Mouse (Mus musculus): ENCODE measurements around the gene Dpm3. TPM values are rescaled to one million over a fixed set of nuclear protein-coding genes. Genes with fewer than 3 reads are reported as not detected.

Gene Dpm3
- total RNA-seq, 2 experiments from 2014 or later, result 4.3 to 42.3 TPM

GRCm38 (mm10) chr3:89230561-89230960, 28.6 kb upstream of the Dpm3 start:
- no peak for ATAC-seq (replicated peaks; ENCODE audit: low FRiP score, poor library complexity, severe bottlenecking)

DNA sequence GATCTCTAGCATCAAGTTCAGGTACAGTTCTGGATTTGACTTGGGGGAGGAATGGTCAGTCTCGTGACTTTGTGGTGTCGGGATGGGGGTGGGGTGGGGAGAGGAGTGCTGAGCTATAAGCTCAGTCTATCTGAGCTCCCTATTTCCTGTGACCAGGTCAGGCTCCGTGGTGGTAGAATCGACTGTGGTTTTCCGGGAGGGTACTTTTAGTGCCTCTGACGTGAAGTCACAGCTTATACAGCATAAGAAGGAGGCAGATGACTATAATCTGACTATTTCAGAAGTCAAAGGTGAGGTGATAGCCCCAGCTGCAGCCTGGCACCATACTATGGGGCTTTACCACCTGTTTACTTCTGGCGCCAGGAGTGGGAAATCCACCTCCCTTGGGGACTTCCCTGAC, 27.8 kb upstream of the Dpm3 start:
- ATAC-seq (replicated peaks; ENCODE audit: low FRiP score, poor library complexity, severe bottlenecking), result no peak

GRCm38 (mm10) chr3:89231772-89232275, 27.3 kb upstream of the Dpm3 start:
- no peak for ATAC-seq (replicated peaks; ENCODE audit: low FRiP score, poor library complexity, severe bottlenecking)

DNA sequence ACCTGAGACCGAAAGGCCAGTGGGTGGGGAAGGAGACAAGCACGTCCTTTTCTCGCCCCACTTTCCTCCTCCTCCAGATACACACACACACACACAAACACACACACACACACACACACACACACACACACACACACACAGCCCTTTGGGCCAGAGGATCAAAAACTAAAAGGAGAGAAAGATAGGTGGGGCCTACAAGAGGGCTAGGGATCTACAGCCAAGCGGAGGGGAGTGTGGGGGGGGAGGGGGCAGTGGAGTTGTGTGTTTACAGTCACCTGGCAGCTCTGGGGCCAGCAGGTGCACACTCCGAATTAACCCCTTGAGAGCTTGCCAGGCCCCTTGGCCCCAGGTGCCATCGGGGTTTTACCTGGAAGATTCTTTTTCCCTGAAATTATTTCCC, 26.5 kb upstream of the Dpm3 start:
- no peak for ATAC-seq (replicated peaks; ENCODE audit: low FRiP score, poor library complexity, severe bottlenecking)

- ATAC-seq (replicated peaks; ENCODE audit: low FRiP score, poor library complexity, severe bottlenecking), result no peak
These were observed 25.5 kb upstream of the Dpm3 start for GRCm38 (mm10) chr3:89233562-89234110.

GRCm38 (mm10) chr3:89236516-89236915, 22.6 kb upstream of the Dpm3 start:
- ATAC-seq (replicated peaks; ENCODE audit: low FRiP score, poor library complexity, severe bottlenecking), result no peak

DNA sequence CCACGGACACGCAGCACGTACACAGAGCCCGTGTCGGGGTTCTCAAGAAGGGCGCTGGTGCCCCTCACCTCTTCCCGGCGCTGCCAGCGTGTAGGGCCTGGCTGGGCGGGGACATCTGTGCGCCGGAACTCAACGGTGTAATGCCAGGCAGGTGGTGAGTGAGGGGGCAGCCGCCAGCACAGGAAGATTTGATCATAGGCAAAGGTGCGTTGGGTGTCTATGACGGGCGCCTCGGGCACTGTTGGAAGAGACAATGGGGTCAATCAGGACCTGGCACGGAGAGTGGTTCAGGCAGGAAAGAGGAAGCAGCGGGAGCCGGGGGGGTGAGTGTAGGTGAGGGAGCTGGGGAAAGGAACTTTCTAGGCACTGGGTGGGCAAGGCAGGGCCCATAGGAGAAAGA, 21.5 kb upstream of the Dpm3 start:
- no peak for ATAC-seq (replicated peaks; ENCODE audit: low FRiP score, poor library complexity, severe bottlenecking)

- ATAC-seq (replicated peaks; ENCODE audit: low FRiP score, poor library complexity, severe bottlenecking), result no peak
These were observed 20.7 kb upstream of the Dpm3 start for GRCm38 (mm10) chr3:89238494-89238893.

DNA sequence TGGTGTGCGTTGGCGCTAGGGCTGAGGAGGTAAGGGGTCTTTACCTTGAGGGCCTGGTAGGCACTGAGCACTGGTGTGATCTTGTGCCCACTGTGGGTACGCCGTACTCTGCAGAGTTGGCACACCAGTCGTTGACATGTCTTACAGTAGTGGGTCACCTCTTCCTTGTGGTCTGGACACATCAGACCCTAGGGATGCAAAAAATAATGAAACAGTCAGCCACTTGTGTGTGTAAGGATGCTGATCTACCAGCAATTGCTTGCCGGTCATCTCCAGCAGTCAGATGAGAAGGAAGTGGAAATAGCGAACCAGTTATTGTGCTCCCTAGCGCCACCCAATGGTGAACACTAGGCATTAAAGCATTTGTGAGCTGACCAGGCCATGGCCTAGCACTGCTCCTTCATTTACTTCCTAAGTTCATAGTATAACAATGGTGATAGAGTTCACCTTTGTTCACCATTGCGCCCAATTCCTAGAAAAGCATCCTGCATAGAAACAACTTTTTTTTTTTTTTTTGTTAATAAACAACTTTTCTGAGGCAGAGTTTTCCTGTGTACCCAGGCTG, 16.7 kb upstream of the Dpm3 start:
- ATAC-seq (replicated peaks; ENCODE audit: low FRiP score, poor library complexity, severe bottlenecking), result no peak

DNA sequence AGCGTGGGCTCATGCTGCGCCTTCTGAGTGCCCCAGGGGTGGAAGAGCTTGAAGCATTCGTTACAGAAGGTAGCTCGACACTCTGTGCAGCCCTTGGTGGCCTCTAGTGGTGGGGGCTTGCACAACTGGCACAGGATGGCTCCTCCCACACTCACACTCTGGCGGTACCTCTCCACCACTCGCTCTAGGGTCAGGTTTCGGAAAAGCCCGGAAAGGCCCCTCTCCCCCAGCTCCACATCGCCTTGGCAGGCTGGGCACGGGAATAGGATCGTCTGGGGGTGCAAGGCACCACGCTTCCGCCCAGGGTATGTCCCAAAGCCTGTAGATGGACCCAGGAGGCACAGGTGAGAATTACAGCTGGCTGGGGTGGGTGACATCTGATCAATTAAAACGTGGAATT, 15.5 kb upstream of the Dpm3 start:
- ATAC-seq (replicated peaks; ENCODE audit: low FRiP score, poor library complexity, severe bottlenecking), result no peak

DNA sequence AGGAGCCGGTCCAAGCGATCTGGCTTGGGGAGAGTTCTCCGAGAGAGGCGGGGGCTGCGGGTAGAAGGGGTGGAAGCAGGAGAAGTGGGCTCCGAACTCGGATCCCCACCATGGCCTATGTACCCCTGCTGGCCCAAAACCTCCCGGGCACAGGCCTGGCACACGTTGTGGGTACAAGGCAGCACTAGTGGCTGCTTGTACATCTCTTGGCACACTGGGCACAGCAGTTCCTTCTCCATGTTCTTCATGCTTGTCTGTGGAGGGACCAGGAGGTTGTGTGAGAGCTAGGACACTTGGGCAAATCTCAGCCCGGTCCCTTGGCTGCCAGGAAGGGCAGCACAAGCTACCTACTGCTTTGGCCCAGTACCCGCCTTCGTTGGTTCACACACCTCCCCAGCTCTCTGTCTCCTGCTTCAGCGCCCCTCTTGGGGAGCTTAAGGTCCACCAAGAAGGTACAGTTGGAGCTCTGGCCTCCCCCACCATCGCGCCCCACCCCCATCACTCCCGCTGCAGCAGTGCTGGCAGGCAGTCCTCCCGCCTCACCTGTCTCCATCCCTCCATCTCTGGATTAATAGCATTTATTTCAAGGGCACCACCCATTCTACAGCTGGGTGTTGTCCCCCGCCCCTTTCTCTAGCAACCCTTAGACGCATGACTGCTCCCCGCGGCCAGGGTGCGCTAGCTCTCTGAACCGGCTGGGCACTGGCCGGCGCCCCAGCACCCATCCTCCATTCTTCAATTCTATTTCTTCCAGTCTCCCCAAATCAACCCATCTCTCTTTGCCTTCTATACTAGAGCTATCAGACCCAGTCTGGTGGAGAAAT, 14.8 kb upstream of the Dpm3 start:
- ATAC-seq (replicated peaks; ENCODE audit: low FRiP score, poor library complexity, severe bottlenecking), result no peak

DNA sequence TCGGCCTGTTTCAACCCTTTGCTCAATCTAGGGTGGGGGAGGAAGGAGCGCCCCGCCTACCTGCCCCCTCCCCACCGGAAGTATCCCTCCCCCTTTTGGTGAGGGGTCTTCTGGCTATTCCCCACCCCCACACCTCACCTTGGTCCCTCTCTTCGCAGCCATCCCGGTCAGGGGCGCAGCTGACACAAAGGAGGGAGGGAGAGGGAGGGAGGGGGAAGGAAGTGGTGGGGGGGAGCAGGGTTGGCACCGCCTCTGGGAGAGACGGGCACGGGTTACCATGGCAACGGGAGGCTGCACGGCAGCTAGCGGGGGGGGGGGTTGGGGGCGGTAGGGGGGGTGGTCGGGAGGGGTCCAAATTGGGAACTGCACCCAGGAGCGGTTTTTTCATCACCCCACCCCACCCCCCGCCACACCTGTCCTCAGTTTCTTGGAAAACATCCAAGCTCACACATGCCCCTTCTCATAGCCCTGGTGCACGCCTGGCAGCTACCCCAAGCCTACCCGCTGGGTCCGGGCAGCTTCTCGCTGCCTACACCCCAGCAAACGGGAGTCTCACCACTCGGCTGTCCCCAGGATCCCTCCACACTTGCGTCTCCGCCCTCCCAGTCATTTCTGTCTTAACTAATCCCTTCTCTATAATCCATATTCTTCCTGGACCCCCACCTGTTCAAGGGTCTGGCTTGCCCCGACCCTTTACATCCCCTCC, 14.0 kb upstream of the Dpm3 start:
- ATAC-seq (replicated peaks; ENCODE audit: low FRiP score, poor library complexity, severe bottlenecking), result no peak

- ATAC-seq (replicated peaks; ENCODE audit: low FRiP score, poor library complexity, severe bottlenecking), result no peak
These were observed 13.4 kb upstream of the Dpm3 start, which contains the start of gene Krtcap2 for GRCm38 (mm10) chr3:89245688-89246171. Gene Krtcap2 (plus strand): TSS chr3:89245966.

- peak; percentile 89 for ATAC-seq (replicated peaks; ENCODE audit: low FRiP score, poor library complexity, severe bottlenecking)
These were observed 12.7 kb upstream of the Dpm3 start, which contains the start of gene Trim46 for GRCm38 (mm10) chr3:89246261-89247100. Gene Trim46 (minus strand): TSS chr3:89246309.

- ATAC-seq (replicated peaks; ENCODE audit: low FRiP score, poor library complexity, severe bottlenecking), result no peak
These were observed 11.7 kb upstream of the Dpm3 start for GRCm38 (mm10) chr3:89247466-89247865.

DNA sequence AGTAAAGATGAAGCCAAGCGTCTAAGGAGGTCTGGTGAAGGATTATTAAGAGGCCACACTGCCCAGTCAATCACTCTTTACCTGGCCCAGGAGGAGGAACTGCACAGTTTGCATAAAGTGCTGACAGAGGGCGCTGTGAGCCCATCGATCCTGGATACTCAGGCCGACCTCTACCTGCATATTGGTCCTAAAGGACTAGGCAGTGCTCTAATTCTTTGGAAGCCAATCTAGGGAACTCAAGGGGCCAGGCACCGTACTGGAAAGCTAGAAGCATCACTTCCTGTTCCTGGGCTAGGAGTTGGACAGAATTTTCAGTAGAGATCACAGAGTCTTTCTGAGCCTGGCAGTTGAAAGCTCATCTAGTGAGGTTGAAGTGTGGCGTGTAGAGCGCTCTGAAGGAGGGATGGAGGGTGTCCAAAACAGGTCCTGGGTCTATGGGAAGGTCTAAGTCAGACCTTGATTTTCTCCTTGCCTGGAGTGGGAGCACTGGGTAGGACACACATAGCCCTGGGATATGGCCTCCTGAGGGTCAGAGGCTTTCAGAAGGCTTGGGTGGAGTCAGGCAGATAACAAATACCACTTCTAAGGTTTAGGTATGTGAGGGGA, 8.6 kb upstream of the Dpm3 start:
- ATAC-seq (replicated peaks; ENCODE audit: low FRiP score, poor library complexity, severe bottlenecking), result no peak

DNA sequence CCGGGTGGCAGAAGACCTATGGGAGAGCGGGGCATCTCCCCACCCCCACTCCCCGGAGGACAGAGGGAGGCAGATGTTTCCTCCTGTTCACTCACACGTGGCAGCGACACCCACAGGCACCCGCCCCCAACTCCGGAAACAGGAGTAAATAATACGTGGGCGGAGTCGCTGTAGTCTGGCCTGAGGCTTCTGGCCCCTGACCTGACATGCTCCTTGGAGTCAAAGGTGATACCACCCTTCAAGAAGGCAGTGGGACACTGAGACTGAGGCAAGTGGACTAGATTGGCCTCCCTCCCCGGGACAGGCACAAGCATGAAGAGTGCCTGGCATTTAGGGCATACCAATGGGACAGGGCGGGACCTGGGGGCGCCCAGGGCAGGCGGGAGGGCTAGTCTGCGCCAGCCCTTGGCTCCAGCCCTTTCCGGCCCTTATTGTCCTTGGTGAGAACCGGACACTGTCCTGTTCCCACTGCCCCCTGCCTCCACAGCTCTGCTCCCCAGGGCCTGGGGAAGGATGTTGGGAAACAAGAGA, 7.7 kb upstream of the Dpm3 start:
- no peak for ATAC-seq (replicated peaks; ENCODE audit: low FRiP score, poor library complexity, severe bottlenecking)

DNA sequence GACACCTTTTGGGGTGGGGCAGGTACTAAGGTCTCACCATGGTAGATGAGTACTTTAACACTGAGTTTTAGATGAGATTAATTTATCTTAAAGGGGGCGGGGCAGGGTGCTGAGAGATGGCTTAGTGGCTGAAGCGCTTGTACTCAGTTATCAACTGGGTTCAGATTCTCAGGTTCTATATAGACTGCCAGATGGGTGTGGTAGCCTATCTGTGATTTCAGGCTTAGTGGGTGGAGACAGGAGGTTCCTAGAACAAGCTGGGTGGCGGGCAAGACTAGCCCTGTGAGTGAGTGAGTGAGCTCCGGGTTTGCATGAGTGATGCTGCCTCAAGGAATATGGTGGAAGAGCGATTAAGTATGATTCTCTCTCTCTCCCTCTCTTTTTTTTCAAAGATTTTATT, 4.2 kb upstream of the Dpm3 start:
- no peak for ATAC-seq (replicated peaks; ENCODE audit: low FRiP score, poor library complexity, severe bottlenecking)

DNA sequence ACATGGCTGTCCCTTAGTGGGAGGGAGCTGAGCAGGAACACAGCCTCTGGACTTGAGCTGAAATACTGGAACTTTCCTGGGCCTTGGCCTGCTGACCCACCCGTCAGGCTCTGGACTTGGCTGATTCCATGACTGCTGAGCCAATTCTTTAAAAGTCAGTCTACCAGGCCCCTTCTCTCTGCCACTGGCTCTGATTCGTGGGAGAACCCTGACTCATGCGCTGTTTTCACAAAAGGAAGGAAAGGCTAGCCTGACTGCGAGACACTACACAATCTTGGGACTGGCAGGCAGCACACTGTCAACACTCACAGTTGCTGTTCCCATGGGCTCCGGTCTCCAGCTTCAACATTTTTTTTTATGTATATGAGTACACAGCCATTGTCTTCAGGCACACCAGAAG, 3.0 kb upstream of the Dpm3 start:
- ATAC-seq (replicated peaks; ENCODE audit: low FRiP score, poor library complexity, severe bottlenecking), result no peak
